Mouse (Mus musculus): Measurements from ENCODE around the gene Iqcg.
"Not testable (repeated sequence)": the region's sequence is repeated elsewhere in the genome, so short reads cannot be mapped to it uniquely, and the experiment has no call there.

The Iqcg gene

DNA sequence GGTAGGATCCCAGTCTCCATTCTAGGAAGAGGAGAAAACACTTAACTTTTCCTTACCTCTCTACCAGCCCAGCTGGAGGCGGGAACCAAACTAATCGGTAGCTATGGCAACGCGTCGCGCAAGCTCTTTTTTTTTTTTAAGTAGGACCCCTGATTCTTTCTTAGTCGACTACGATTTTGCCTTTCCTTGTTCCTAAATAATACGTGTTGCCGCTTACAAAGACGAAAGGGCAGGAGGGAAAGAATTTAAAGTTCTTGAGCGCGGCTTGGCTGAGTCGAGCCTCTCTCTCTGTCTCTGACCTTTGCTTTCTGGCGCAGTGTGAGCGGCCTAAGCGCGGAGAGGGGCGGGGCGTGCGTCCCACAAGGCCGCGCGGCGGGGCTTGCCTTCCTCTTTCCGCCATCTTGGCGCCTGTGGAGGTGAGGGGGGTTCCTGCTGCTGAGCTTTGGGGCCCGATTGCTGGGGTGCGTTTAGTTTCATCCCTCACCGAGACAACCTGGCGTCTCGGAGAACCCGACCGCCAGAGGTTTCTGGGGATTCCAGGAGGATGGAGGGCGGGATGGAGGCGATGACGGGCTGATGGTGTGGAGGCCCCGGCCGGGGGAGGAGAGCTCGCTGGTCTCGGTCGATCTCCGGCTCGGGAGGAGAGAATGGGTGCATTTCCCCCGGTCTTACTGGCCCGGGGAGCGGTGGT, at the start of gene Iqcg, which contains the start of gene Rpl35a:
Gene Iqcg, minus strand, starts transcription at position 124 of the 691 bp plus-strand sequence.
Gene Rpl35a, plus strand, starts transcription at position 359 of the 691 bp plus-strand sequence.
- DNase-seq = peak; percentile 86 to 87

DNA sequence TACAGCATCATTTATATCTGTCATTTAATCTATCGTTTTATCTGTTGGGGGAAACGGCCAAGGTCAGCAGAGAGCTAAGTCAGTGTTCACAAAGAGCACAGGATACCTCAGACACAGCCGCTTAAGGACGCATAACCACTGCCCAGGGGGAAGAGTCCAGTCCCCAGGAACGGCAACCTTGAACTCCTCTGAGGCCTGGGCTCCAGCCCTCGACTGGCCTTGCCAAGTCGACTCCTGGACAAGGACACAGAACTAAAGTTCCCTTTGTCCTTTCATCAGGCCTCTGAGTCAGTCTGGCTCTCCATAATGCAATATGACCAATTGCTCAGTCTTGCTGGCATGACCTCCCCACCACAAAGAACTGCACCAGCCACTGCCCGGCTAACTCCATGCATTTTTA, 29.6 kb upstream of the Iqcg start:
- DNase-seq = no peak

GRCm38 (mm10) chr16:33083996-33084395, 28.0 kb upstream of the Iqcg start:
- DNase-seq = no peak

GRCm38 (mm10) chr16:33082951-33083350, 26.9 kb upstream of the Iqcg start:
- no peak for DNase-seq

GRCm38 (mm10) chr16:33080063-33080462, 24.0 kb upstream of the Iqcg start:
- DNase-seq = no peak

DNA sequence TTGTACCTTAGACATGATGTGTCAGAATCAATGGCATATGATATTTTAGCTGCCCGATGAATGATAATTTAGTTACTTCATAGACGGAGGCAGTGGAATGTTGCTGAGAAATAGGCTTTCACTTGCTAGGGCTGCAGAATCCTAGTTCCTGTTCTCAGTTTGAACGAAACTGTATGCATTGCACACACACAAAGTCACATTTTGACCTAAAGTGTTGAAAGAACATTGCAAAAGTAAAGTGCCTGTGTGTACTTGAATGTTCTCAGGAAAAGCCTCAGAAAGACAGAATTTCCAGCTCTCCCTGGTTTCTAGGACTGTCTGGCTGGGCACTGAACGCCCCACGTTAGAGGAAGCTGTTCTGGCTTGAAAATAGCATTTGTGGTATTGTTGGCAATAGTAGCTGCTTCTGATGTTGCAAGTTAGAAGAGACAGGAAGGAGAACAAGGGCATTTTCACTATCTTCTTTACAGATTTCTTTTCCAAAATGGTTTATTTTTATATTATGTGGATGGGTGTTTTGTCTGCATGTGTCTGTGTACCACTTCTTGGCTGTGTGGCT, 21.1 kb upstream of the Iqcg start:
- DNase-seq = no peak

GRCm38 (mm10) chr16:33076078-33076477, 20.1 kb upstream of the Iqcg start:
- DNase-seq = no peak

DNA sequence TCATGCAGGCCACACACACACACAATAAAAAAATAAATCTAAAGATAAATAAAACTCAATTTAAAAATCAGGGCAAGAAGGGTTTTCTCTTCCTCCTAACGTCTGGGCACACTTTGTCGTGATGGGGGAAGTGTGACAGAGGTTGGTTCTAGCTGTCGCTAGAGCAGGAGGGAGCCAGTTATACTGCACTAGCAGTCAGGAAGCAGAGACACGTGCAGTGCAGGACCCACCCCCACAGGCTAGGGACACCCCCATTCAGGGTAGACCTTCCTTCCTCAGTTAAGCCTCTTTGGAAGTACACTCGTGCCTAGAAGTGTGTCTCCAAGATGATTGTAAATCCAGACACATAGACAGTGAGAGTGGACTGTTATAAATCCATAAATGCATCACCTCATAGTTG, 18.9 kb upstream of the Iqcg start:
- DNase-seq = no peak

- DNase-seq = no peak
These were observed 17.0 kb upstream of the Iqcg start for GRCm38 (mm10) chr16:33072871-33073557.

- no peak for DNase-seq
These were observed 14.9 kb upstream of the Iqcg start for GRCm38 (mm10) chr16:33070928-33071327.

- no peak for DNase-seq
These were observed 8.6 kb upstream of the Iqcg start for GRCm38 (mm10) chr16:33064636-33065035.

DNA sequence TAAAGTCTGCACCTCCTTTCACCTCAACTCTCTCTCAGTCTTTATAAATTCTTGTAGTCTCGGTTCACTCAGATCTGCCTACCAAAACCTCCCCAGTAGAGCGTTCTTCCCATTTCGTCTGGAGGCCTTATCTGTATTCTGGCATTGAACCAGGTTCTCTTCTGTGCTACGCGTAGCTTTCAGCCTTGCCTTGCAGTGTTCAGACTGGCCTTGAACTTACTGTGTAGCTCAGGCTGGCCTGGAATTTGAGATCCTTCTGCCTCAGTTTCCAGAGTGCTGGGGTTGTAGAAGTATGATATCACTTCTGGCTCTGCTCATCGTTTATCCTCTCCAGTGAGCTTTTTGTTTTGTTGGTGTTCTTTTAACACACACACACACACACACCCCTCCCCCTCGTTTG, 7.2 kb upstream of the Iqcg start:
- no peak for DNase-seq

DNA sequence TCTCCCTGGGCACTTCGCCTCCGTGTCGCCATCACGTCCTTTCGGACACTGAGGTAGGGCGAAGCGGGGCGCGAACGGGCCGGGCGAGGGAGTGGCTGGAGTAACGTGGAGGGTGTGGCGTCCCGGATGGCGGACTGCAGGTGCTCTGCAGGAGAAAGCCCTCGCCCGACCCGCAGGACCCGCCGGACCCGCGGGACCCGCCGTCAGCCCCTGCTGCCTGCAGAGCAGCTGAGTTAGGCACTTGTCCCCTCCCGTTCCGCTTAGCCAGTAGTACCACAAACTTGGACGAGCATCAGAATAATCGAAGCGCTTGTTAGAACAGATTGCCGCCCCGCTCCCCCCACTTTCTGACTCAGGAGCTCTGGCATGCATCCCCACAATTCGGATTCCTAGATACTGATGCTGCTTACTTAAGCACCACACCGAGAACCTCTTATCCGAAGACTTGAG, 6.7 kb upstream of the Iqcg start:
- DNase-seq = peak; percentile 54 to 73

DNA sequence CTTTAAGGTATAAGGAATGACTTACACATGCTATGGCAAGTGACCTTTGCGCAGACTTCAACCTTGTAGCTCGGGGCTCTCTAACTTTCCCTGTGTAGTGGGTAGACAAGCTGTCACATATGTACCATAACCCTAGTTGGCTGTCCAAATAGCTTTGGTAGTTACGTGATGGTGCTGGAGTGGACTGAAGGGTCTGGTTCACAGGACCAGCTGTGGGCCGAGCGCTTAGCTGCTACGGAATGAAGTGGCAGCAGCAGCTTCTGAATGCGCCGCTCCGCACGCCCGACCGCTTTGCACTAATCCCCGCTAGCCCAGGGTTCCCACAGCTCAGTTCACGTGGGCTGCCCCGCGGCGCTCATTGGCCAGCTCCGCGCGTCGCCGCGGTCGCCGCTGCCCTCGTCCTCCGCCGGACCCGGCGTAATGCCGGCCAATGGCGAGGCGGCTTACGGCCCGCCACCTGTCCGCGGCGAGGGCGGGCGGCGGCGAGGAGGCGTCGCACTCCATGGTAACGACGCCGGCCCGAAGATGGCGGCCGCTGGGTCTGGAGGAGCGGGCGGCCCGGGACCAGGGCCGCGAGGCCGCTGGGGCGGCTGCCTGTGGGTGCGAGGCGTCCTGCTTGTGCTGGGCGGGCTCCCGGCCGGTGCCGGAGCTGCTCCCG, 6.1 kb upstream of the Iqcg start, which contains the start of gene Lmln:
Gene Lmln, plus strand, starts transcription at position 498 of the 658 bp plus-strand sequence.
- peak; percentile 90 to 92 for DNase-seq

DNA sequence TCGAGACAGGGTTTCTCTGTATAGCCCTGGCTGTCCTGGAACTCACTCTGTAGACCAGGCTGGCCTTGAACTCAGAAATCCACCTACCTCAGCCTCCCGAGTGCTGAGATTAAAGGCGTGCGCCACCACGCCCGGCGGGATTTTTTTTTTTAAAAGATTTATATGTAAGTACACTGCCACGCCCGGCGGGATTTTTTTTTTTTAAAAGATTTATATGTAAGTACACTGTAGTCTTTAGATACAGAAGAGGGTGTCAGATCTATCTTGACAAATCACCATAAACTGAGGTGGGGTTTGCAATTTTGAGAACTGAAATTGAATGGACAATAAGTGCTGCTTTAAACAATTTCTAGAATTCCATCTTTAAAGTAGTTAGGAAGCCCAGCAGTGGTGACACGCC, 5.4 kb upstream of the Iqcg start:
- DNase-seq = no peak

DNA sequence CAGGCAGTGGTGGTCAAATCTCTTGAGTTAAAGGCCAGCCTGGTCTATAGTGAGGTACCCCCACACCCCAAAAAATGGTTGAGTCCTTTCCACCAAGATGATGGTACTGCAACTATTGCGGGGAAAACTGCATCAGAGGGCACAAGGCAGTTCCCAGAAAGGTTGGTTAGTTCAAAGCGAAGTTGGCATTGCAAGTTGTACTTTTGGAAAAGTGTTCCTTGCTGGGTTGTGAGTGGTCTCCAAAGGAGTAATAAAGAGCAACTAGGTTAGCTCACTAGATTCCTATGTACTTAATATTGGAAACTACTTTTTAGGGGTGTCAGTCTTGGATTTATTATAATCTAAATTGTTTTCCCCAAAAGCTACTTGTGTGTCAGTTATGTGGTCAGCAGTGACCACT, 4.9 kb upstream of the Iqcg start:
- no peak for DNase-seq

- no peak for DNase-seq
These were observed 3.5 kb upstream of the Iqcg start for GRCm38 (mm10) chr16:33059471-33059870.

DNA sequence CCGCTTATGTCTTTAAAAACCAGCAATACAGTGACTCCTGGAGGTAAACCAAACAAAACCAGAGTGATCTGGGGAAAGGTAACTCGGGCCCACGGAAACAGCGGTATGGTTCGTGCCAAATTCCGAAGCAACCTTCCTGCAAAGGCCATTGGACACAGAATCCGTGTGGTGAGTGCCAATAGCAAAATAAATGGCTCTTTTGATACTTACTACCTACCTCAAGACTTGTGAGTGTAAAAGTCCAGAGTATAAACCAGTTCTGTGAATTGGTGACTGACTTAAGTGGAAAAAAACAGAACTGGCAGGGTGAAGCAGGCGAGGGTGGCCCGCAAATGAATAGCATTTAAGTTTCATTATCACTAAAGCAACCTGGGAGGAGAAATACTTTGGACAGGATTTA, 2.6 kb upstream of the Iqcg start:
- DNase-seq = not testable (repeated sequence)

DNA sequence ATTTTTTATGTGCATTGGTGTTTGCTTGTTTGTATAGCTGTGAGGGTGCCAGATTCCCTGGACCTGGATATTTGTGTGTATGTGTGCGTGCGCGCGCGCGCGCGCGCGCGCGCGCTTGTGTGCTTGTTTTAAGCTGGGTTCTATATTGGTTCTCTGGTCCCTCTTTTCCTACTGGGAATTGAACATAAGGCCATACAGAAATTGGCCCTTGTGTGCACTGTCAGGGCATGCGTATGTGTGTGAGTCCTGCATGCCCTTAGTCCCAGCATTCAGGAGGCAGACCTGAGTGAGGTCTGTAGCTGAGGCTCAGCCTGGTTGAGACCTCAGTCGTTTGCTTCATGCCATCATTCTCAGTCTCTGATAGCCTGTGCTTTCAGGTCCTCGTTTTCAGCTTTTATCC, 2.0 kb upstream of the Iqcg start:
- DNase-seq = no peak

GRCm38 (mm10) chr16:33056786-33057185, 768 bp upstream of the Iqcg start:
- no peak for DNase-seq

DNA sequence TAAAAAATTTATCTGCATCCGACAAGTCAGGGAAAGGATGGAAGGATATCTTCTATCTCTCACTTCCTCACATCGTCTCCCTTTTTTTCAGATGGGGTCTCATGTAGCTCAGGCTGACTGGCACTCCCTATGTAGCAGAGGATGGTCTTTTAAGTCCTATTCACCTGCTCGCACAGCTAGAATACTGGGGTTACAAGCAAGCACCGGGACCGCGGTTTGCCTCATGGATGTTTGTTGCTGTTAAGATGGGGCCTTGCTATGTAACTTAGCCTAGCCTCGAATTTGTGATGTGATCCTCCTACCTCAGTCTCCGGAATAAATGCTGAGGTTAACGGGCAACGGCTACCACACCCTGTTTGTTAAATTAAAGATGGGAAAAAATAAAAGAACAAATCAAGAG, 363 bp downstream of the Iqcg start:
- peak in 1 of 2 experiments; percentile 11 for DNase-seq

DNA sequence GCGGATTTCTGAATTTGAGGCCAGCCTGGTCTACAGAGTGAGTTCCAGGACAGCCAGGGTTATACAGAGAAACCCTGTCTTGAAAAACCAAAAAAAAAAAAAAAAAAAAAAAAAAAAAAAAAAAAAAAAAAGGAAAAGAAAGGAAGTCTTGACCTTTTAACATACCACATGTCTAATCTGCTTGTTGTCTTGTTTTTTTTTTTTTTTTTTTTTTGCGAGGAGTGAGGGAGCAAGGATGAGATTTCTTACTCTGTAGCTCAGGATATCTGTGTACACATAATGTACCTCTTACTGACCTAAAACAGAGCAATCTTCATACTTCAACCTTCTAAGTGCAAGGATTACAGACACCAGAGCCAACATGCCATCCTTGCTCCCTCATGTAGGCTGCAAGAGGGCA, 1.1 kb downstream of the Iqcg start:
- DNase-seq = not testable (repeated sequence)

DNA sequence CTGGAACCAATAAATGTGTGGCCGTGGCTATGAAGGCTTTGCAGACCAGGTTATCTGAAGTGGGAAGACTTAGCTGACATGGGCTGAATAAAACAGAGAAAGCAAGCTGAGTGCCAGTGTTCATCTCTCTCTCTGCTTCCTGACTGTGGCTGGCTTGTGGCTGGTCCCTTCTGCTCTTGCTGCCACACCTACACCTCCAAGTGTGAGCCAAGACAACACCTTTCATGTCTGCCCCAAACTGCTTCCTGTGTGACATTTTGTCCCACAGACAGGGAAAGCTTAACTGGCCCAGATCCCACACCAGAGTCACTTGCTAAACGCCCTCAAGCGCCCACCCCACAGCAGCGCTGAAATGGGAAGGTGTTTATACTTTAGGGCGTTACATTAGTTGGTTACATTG, 2.9 kb downstream of the Iqcg start:
- no peak for DNase-seq
